Mouse (Mus musculus) left cerebral cortex, postnatal 10 days (tissue): ENCODE measurements at regions not wholly inside any gene's neighbourhood (a gene's known extent, or its start where the extent isn't known, plus 50 kb on each side); places are given as distances from the start of the nearest gene placed in this dataset.

Experiments used
- DNase-seq, 2 experiments: peaks; one replicate each; pipeline ENCODE4 v3.0.0; 2021 to 2022; ENCODE audit warnings: low spot score in 2 of 2, mixed read lengths in 1 of 2; ENCODE audit errors: extremely low spot score in 1 of 2
- intact Hi-C: fragments of 180-260 bp; cut with DNase I; formaldehyde crosslinking; loops from one replicate; pipeline ENCODE4 v1.15.1; 2025

DNA sequence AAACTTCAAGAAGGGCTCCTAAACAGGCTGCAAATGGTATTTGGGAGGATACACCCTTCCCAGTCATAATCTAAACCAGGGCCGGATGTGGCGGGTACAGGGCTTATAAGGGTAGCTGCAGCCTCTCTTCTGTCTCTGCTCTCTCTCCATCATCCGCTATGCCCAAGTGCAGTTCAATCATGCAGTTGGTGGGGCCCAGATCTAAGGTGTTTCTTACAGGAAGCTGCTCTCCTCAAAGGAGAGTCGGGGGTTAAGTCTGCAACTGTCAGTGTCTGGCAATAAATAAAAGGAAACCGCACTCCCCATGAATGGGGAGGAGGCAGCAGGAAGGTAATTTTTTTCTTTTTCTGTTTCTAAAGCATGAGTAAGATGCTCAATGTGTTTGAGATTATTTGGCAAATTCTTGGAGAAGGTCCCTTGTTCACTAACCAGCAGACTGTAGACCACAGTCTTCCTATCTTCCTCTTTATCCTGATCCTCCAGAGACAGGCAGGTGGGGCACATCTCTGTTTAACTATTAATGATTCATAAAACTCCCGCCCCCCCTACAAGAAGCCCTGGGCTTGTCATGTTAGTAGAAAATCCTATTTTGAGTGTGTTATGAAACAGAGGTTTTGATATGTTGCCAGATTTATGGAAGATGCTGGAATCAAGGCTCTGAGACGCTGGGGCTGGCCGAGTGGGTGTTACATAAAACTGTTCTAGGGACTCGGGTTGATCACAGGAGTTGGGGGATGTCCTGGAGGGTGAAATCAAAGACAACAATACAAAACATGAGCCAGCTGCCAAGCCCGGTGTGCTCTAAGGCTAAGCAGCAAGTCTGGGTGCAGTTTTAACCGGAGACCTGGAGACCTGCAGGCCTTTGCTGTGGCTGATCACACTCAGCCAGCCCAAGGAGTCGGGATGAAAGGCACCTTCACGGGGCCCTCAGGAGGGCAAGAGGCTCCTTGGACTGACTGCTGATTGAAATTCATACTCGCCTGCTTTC lies 69.3 kb upstream of the Irf2bp2 start:
- intact Hi-C loops = loop anchor here (10.0 kb wide), 3 partner anchors 138 to 232 kb away; no protein-coding TSS in a partner anchor
- DNase-seq = peak in 1 of 2 experiments; percentile 56

DNA sequence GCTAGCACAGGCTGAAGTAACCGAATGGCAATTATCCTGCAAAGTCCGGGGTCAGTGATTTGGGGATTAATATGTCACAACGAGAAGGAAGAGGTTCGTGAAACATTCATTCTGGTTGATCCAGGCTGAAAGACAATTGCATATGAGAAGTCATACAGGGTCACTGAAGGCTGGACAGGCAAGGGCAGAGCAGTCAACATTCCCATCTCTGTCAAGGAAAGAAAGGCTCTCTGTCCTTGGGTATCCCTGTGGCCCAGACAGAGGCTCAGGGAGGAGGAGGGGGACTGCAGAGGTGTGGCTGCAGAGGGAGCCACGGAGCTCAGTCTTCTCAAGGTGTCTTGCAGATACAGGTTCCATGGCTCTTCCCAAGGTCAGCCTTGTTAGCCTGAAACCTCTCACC lies 68.4 kb upstream of the Irf2bp2 start:
- intact Hi-C loops = loop anchor here (10.0 kb wide), 3 partner anchors 137 to 233 kb away; no protein-coding TSS in a partner anchor
- no peak for DNase-seq

DNA sequence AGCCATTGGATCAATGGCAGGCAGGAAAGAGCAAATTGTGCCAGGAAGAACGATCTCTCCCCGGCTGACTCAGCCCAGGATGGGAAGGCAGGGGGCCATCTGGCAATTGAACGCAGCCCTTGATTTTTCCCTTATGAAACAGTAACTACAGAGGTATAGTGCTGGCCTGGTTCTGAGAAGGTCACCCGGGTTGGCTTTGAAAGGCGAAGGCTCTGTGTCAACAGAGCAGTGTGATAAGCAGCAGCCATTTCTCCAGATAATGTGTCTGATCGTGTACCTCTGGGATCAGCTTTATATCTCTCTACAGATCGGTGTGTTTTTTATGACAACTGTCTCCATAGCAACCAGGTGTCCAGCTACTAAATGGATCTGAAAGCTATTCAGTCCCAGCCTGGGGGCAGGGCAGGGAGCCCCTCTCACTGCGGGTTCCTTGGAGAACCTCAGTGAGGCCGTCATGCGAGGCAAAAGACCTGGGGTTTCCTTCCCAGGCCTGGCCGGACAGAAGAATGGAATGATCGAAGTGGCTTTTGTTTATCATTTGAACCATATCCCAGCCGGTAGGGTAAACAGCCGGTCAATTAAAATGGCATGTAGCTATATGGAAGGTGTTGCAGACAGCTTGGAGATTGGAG lies 67.8 kb upstream of the Irf2bp2 start:
- intact Hi-C loops = loop anchor here (10.0 kb wide), 3 partner anchors 137 to 233 kb away; no protein-coding TSS in a partner anchor
- no peak for DNase-seq

DNA sequence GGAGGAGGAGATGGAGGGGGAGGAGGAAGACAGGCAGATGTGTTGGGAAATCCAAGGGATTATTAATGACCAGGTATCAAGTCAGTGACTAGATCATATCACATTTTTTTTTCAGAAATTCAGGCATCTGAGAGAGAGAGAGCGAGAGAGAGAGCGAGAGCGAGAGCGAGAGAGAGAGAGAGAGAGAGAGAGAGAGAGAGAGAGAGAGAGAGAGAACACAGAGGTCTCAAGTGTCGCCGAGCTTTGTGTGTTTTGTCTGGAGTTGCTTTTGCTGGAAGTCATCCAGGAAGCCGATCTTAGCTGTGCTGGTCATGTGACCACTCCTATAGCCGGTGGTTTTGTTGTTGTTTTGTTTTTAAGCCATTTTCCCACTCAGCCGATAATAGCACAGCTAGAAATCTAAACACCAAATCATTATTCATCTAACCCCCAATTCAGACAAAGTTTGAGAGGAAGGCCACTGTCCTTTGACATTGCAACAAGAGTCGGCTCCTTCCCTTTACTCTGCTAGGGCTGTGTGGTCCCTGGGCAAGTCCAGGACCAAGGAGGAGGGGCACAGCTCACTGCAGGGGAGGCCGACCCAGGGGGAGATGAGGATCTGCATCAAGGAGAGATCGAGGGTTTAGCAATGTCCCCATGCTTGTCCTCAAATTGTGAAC lies 67.0 kb upstream of the Irf2bp2 start:
- intact Hi-C loops = loop anchor here (10.0 kb wide), 3 partner anchors 136 to 234 kb away; no protein-coding TSS in a partner anchor
- DNase-seq = peak in 1 of 2 experiments; percentile 55

GRCm38 (mm10) chr8:126659691-126660657 lies 66.2 kb upstream of the Irf2bp2 start:
- intact Hi-C loops = loop anchor here (10.0 kb wide), 3 partner anchors 135 to 235 kb away; no protein-coding TSS in a partner anchor
- DNase-seq = no peak

DNA sequence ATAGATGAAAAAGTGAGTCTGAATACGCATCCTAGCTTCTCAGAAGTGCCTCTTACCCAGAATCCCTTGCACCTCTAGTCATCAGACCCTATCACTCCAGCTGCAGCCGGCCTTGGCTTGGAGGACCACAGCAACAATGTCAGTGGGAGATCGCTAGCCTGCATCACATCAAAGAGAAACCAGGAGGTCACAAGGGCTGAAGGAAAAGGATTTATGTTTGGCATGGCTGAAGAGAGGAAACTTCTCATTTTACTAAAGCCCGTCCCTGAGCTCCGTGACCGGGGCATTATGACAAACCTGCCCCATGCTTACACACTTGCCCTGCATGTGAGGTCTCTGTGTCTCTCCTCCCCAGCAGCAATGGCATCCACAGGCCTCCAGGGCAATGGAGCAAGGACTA lies 63.8 kb upstream of the Irf2bp2 start:
- DNase-seq = peak in 1 of 2 experiments; percentile 64
- intact Hi-C loops = no loop called here

GRCm38 (mm10) chr8:126656554-126657260 lies 62.9 kb upstream of the Irf2bp2 start:
- intact Hi-C loops = no loop called here
- DNase-seq = no peak

DNA sequence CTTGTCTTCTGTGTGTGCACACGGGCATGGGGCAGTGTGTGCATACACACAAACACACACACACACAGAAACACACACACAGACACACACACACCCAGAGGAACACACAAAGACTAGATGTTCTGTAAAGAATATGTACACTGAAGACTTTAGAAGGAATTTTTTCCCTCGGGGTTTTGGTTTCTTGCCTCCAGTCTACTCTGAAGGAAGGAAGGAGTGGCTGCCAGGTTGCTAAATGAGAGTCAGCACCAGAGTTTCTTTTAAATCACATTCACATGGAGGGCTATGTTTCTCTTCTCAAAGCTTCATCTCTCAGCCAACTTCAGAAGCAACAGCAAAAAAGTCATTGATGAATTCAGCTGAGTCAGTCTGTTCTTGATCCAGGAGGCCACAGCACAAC lies 61.8 kb upstream of the Irf2bp2 start:
- no peak for DNase-seq
- intact Hi-C loops = no loop called here

DNA sequence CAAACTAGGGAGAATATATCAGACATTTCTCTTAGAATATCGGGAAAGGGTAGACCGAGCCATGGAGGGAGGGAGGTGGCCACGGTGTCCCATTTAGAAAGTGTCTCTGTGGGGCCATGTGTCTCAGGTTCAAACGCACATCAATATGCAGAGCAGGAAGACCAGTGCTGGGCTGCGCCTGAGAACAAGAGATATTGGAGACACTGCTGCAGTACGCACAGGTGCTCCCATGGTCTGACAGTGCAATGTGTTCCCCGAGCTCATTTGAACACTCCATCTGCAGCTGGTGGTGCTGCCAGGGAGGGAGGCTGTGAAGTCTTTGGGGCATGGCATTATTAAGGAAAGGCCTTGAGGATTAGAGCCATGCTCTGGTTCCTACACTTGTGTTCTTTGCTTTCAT lies 60.6 kb upstream of the Irf2bp2 start:
- intact Hi-C loops = no loop called here
- DNase-seq = no peak

- intact Hi-C loops = no loop called here
- no peak for DNase-seq
Measured at GRCm38 (mm10) chr8:126652151-126652550, 58.4 kb upstream of the Irf2bp2 start.

GRCm38 (mm10) chr8:126650945-126651344 lies 57.2 kb upstream of the Irf2bp2 start:
- no peak for DNase-seq
- intact Hi-C loops = no loop called here

DNA sequence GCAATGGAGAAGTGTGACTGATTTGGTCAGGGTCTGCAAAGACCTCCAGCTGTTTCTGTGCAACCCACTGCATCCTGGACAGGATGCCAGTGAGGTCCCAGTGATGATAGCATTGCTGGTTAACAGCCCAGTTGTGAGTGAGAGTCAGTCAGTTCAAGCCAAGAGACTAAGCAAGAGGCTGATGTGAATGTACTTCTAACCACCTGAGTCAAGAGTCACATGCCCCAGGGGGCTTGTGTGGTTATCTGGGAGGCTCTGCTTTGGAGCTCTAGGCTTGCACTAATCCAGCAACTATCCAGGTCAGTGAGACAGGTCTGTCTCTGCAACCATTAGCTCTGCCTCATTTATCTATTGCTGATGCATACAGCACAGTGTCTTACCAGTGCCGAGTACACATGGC lies 55.5 kb upstream of the Irf2bp2 start:
- intact Hi-C loops = no loop called here
- no peak for DNase-seq

GRCm38 (mm10) chr8:126647350-126647749 lies 53.6 kb upstream of the Irf2bp2 start:
- intact Hi-C loops = no loop called here
- DNase-seq = no peak

DNA sequence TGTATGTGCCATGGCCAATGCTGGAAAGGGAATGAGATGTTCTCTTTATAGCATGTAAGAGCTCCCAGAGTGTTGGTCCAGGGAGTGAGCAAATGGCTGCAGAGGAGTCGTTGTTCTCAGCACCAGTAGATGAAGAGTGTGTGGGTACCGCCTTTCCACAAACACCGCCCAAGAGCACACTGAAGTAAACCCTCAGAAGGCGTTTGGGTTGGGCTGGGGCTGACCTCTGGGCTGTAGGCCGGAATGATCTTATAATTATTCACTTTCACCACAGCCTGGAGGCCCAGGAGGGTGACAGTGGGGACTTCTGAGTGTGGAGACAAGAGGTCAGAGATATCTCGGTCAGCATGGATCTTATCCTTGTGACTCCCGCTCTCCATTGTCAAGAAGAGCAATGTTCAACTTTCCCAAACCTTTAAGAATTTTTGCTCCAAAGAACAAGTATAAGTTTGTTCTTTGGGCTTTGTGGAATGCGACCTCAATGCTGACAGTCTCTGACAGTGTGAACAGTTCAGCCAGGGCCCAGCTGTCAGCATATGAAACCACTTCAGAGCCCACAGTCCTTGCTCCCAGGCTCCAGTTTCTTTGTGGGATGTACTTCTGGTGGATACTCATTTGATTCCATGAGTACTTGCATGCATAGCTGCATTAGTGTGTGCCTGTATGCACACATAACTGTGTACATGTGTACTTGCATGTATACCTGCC lies 53.0 kb upstream of the Irf2bp2 start:
- intact Hi-C loops = no loop called here
- DNase-seq = no peak

- DNase-seq = no peak
- intact Hi-C loops = no loop called here
Measured at GRCm38 (mm10) chr8:126644179-126644578, 50.4 kb upstream of the Irf2bp2 start.
